Mouse (Mus musculus): Measurements from ENCODE around the gene Asxl1.

The Asxl1 gene

GRCm38 (mm10) chr2:153442720-153443119, 97.1 kb downstream of the Asxl1 start:
- in situ Hi-C loops (cut with MboI, MseI), result no loop called here

GRCm38 (mm10) chr2:153443434-153444240, 98.0 kb downstream of the Asxl1 start:
- in situ Hi-C loops (cut with MboI, MseI), result no loop called here

GRCm38 (mm10) chr2:153444254-153445136, 98.9 kb downstream of the Asxl1 start:
- in situ Hi-C loops (cut with MboI, MseI), result no loop called here

GRCm38 (mm10) chr2:153445137-153446016, 99.7 kb downstream of the Asxl1 start:
- in situ Hi-C loops (cut with MboI, MseI), result no loop called here

- in situ Hi-C loops (cut with MboI, MseI), result no loop called here
Observed at GRCm38 (mm10) chr2:153446017-153446408, 100.4 kb downstream of the Asxl1 start.

- in situ Hi-C loops (cut with MboI, MseI), result no loop called here
Observed at GRCm38 (mm10) chr2:153446476-153446875, 100.8 kb downstream of the Asxl1 start.

- in situ Hi-C loops (cut with MboI, MseI), result no loop called here
Observed at GRCm38 (mm10) chr2:153447719-153448118, 102.1 kb downstream of the Asxl1 start.

- in situ Hi-C loops (cut with MboI, MseI), result no loop called here
Observed at GRCm38 (mm10) chr2:153448519-153448918, 102.9 kb downstream of the Asxl1 start.

All from regulatory T cell (primary cell).